Mouse (Mus musculus) lung, postnatal 10 days (tissue): ENCODE data around the gene Irak4.

ENCODE experiments used
- DNase-seq: peaks from one replicate; pipeline ENCODE4 v3.0.0; 2021

Irak4 gene

GRCm38 (mm10) chr15:94564909-94565308 lies 21.5 kb downstream of the Irak4 start:
- DNase-seq, result no peak

- no peak for DNase-seq
Measured at GRCm38 (mm10) chr15:94565854-94566253, 22.4 kb downstream of the Irak4 start.

GRCm38 (mm10) chr15:94568496-94569182 lies 25.2 kb downstream of the Irak4 start:
- no peak for DNase-seq

- no peak for DNase-seq
Measured at GRCm38 (mm10) chr15:94571501-94571900, 28.1 kb downstream of the Irak4 start.

DNA sequence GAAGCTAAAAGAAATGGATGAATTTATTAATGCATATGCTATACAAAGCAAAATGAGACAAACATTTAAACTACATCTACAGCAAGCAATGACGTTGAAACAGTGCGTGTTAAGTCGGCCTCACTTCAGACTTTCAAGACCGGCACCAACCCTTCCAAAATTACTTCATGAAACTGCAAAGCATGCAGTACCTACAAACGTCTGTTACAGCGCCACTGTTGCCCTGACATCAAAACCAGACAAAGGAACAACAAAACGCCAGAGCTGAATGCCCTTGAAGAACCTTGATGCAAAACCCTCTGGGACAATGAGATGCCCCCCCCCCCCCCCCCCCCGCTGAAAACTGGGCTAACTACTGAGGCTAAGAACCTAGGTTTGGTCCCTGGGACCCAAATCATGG lies 29.3 kb downstream of the Irak4 start:
- DNase-seq, result no peak

DNA sequence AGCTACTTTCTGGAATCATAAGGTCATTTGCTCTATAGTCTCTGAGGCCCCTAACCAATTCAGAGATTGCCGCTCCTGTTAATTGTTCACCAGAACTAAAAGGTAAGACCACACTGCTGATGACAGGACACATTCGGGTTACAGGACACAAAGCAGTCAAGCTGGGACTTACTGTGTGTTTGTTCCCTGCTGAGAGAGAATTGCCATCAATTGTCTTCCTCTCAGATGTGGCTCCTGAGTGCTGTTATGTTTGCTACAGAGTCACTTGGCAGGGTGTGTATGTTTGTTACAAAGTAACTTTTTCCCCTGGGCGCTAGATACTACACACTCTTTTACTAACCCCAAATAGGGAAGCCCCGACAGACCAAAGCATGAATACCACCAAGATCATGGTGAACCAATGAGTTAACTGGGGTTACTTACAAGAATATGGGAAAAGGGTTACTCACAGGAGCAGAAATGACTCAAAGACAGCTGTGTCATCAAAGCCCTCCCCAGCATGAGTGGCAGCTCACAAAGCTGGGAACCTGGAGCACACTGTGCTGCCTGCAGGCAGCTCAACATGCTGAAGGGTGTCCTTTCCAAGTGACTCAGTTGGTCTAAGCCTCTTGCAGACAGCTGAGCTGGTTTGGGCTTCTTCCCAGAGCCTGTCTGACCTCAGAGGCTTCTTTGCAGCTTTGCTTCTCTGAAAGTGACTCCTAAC lies 31.3 kb downstream of the Irak4 start:
- no peak for DNase-seq

- no peak for DNase-seq
Measured at GRCm38 (mm10) chr15:94582000-94582593, 38.7 kb downstream of the Irak4 start.

- no peak for DNase-seq
Measured at GRCm38 (mm10) chr15:94583153-94583552, 39.7 kb downstream of the Irak4 start.

- no peak for DNase-seq
Measured at GRCm38 (mm10) chr15:94584738-94585137, 41.3 kb downstream of the Irak4 start.

DNA sequence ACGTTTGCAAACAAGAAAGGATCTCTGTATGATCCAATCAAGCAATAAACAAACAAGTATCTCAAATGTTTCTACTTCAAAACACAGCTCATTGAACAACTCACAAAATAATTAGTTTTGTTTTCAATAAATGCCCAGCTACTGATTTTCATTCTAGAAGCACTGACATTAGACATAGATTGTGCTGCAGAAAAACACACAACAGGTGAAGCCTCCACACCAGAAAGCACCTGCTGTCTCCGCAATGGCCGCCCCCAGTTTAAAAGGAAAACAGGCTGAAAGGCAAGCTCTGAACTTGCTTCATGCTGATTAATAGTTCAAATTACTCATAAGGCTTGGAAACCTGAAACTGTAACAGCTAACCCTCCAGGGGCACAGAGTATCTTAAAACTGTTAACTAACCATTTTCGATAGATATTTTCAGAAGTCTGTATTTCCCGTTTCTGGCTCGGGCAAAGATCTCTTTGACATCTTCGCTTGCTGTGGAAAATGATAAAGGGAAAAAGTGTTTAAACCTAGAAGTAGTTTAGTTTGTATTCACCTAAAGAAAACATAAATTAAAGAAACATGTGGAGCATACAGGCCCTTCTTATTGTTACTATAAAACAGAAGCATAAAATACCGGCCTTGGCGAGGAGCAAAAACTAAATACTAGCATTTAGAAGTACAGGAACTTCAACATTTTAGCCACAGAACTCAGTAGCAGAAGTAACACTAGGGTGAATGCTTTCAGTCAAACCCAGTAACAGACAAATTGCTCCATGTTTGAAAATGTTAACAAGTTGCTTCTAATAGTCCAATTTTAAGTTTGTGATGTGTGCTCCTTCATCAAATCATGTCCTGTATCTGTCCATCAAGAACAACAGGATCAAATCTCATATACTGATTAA lies 44.6 kb downstream of the Irak4 start:
- no peak for DNase-seq

- DNase-seq, result peak; percentile 99
Measured at GRCm38 (mm10) chr15:94589219-94590075, 46.0 kb downstream of the Irak4 start, which contains the start of gene Twf1. Gene Twf1, minus strand, starts transcription at chr15:94589889.

DNA sequence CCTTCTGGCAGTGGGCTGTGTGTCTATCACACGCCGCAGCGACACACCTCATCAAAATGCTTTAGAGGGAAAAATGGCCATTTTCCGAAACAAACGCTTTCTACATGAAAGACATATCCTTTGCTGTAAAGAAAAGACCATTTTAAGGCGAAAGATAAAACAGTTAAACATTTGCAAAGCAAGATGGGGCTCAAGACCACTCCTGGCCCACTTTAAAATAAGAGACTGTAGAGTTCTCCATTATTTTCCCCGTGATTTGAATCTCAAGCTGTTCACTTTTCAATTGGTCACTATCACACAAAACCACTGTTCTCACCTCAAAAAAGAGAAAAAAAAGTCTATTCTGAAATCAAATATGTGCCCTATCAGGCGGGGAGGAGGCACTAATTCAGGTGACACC lies 46.6 kb downstream of the Irak4 start:
- no peak for DNase-seq

DNA sequence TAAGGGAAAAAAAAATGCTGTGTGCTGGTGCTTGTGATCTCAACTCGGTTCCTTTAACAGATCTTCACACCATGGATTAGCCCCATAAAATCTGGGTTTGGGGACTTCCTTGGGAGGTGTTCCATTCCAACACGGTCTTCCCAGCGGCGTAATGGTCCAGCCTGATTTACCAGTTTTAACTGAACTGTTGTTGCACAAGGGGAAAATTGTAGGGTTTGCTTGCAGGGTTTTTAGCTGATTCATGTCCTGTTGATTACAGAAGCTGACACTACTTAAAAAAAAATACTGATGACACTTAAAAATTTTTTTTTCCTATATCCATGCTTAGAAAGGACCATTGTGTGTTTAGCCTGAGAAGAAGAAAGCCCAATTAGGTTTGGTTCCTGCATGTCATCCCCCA lies 47.9 kb downstream of the Irak4 start:
- no peak for DNase-seq

- no peak for DNase-seq
Measured at GRCm38 (mm10) chr15:94593586-94593985, 50.1 kb downstream of the Irak4 start.

GRCm38 (mm10) chr15:94600145-94600707 lies 56.8 kb downstream of the Irak4 start:
- no peak for DNase-seq

GRCm38 (mm10) chr15:94601339-94601738 lies 57.9 kb downstream of the Irak4 start:
- peak; percentile 66 for DNase-seq

- no peak for DNase-seq
Measured at GRCm38 (mm10) chr15:94602441-94602840, 59.0 kb downstream of the Irak4 start.

DNA sequence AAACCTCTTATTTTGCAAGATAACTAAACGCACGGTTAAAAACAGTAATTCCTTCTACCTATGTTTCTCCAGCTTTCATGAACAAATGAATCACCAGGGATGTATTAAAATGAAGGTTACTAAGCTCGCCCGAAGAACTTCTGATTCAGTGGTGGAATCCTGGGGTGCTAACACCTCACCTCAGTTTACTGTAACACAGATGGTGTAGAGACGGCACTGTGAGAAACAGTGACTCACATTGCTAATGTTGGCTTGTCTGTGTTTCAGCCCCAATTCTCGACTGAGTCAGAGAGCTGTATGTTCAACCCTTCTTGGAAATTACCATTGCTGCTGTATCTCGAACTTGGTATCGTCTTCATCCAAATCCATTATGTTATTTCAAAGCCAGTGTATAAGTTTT lies 64.3 kb downstream of the Irak4 start:
- DNase-seq, result no peak

DNA sequence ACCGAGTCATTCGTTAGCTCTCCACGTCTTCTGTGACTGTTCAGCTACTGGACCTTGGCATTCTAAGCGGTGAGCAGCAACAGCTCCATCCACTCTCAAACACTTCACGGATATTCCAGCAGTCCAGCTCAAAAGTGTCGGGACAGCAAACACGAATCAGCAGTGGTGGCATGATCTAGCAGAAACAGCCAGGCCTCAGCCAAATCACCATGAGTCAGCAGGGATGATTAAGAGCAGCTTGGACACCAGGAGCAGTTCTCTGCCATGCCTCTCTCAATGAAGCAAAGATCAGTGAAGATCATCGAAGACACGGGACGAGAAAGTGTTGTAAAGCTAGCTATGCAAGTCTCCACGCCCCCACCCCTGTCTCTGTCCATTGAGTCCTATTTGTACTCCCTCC lies 72.6 kb downstream of the Irak4 start:
- no peak for DNase-seq

DNA sequence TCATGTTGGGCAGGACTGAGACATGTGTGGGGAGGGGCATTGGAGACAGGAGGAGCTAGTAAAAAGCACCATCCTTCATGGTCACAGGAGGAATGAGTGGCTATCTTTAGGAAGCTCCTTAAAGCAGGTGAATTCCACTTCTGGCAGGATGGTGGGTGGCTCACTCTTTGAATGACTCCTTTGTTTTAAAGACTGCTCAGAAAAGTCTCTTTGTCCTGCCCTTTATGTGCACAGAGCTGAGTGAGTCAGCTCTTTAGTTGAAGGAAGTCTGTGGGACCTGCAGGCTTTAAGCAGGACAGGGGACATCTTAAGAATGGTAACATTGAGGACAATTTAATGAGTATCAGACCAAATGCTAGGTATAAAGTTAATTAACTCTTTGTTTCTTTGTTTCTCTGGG lies 77.5 kb downstream of the Irak4 start:
- no peak for DNase-seq

DNA sequence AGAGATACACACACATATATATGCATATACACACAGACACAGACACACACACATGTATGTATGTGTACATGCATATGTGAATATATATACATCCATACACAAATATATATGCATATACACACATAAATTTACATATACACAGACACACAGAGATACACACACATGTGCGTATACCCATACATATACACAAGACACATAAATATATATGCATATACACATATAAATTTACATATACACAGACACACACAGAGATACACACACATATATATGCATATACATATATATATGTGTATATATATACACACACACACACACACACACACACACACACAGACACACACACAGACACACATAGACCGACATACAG lies 85.0 kb downstream of the Irak4 start:
- no peak for DNase-seq
